Mouse (Mus musculus) bone marrow macrophage, adult 2 months (primary cell): Measurements from ENCODE around the gene Atg4c.

ENCODE experiments used
- CTCF ChIP-seq: IDR thresholded peaks from 2 replicates; pipeline ENCODE4 v1.5.1; 2012; ENCODE audit warnings: low read depth, mild to moderate bottlenecking, low read length, moderate library complexity
- POLR2A ChIP-seq: IDR thresholded peaks from 2 replicates; pipeline ENCODE4 v1.6.1; 2012; ENCODE audit warnings: mild to moderate bottlenecking, low read depth, low read length, borderline replicate concordance

DNA sequence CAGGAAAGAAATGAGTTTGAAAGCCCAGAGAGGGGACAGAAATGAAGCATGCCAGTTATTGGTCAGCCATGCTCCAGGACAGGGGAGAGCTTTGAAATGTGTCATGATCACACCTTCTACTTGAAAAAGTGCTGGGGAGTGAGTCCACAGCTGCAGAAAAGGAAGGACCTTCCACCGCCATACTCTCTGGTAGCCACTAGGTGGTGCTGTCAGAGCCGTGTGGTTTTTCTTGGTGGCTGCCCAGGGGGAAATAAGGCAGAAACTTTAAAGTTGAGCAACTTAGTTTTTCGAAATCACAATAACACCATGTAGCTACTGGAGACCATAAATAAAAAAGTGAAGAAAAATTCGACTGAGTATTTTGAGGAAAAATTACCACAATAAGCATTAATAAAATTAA lies 104.9 kb downstream of the Atg4c start:
- peak; percentile 88 for TF ChIP-seq CTCF
- TF ChIP-seq POLR2A: no peak
